Mouse (Mus musculus) urinary bladder, adult 18-20 months (tissue): ENCODE results near the gene Tpk1.
"Not testable (repeated sequence)": the region's sequence is repeated elsewhere in the genome, so short reads cannot be mapped to it uniquely, and the experiment has no call there.

Experiments used
- DNase-seq, 2 experiments: peaks; one replicate each; pipeline ENCODE4 v3.0.0; 2022; ENCODE audit warnings: low spot score in 2 of 2, mixed read lengths in 2 of 2

Tpk1 gene

DNA sequence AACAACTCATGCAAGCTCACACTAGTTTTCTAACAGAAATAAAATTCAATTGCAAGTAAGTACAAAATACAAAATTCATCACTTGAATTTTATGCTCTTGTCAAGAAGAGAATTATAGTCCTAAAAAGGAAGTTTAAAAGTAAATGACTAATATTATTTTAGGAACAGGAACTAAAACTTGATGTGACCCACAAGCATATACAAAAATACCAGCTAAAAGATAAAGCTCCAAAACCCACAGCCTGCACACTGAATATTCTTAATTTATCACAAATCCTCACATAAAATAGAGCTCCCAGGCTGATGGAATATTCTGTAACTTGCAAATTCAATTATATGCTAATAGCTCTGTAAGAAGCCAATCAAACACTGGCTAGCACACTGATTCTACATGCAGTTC, 25.5 kb downstream of the Tpk1 start:
- DNase-seq = no peak

DNA sequence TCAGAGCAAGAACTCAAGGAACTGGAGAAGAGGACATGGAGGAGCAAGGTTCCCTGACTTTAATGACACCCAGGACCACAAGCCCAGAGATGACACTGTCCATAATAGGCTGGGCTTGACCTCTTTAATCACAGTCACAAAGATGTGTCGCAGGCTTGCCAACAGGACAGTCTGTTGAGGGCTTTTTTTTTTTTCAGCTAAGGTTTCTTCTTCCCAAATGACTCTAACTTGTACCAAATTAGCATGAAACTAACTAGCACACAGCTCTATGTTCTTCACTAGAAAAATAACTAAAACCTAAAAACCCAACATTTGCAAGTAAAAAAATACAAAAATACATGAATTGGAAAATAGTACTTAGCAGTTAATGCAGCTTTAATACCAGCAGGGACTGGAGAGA, 27.2 kb downstream of the Tpk1 start:
- DNase-seq = no peak

DNA sequence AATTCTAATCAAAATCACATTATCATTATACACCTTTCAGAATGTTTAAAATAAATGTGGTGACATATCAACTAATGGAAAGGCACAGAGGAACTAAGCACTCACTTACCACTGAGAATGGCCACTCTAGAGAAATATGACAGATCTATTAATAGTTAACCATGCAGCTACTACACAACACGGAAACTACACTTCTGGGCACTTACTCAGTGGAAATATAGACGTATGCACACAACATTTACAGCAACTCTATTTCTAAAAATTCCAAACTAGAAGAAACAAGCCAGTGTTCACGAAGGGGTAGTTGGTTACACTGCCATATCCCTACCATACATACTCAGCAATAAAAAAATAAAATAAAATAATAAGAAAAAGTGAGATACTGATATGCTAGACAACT, 28.0 kb downstream of the Tpk1 start:
- no peak for DNase-seq

- no peak for DNase-seq
Observed at GRCm38 (mm10) chr6:43636980-43637638, 29.0 kb downstream of the Tpk1 start.

DNA sequence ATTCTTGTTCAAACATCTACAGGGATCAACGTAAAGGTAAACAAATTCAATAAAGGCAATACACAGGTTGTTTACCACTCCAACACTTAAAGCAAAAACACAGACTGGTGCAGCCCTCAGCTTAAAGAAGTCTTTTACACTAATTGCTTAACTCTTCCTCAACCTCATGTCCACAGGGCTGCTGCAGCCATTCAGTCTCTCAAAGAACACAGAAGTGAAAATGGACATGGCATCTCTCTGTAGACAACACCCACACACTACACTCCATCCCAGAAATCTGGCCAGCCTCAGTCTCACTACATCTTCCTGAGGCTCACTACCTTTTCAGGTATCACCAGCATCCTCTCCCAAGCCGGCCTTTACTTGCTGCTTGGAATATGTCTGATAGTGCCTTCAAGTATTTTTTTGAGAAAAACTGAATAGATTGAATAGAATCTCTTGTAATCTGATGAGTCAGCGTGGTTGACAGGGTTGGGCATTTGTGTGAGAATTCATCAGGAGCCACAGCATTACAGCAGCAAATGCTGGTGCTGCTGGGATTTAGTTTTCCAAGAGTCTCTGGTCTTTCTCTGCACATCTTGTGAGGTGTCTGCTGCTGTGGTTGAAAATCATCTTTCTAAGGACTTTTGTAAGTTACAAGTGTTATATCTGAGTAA, 32.6 kb downstream of the Tpk1 start:
- DNase-seq = no peak

DNA sequence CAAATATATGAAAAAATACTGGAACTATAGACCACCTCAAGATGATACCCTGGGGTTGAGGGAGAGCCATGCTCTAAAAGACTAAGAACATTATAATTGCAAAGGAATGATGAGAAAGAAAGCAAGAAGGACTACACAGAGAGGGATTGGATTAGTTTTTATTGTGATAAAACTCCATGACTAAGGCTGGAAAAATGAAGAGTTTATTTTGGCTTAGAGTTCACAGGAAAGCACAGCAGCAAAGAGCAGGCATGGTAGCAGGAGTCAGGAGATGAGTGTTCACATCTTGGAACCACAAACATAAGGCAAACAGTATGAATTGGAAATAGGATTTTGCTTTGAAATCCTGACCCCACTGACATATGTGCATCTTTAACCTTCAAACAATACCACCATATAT, 33.2 kb downstream of the Tpk1 start:
- DNase-seq = no peak

DNA sequence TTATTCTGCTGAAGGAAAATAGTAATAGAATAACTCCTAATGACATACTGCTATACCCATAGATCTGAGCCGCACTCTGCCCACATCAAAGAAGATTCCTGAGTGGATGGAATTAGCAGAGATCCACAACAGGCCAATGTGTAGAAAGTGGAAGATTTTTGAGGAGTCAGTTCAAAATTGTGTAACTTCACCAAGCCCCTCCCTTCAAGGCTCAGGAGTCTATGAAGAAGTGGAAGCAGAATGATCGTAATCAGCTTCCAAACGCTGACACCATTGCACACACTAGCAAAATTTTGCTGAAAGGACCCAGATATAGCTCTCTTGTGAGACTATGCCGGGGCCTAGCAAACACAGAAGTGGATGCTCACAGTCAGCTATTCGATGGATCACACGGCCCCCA, 42.6 kb downstream of the Tpk1 start:
- DNase-seq = not testable (repeated sequence)

DNA sequence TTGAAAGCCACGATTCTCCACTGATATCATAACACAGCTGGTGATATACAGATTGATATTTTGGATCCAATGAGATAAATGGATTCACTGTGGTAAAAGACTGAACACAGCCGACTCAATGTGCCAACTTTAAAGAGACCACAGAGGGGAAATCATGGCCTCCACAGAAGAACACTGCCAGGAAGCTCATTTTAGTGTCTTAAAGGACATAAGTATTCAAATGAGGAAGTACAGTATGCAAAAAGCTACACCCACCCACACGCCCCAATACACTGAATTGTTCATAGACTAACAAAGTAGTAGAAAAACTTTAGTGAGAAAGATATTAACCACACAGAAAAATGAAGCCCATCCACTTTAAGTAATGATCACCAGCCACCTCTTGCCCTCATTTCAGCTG, 46.8 kb downstream of the Tpk1 start:
- no peak for DNase-seq

GRCm38 (mm10) chr6:43611770-43612169, 54.3 kb downstream of the Tpk1 start:
- no peak for DNase-seq

- no peak for DNase-seq
Observed at GRCm38 (mm10) chr6:43590841-43591541, 75.1 kb downstream of the Tpk1 start.

- DNase-seq = no peak
Observed at GRCm38 (mm10) chr6:43585274-43585673, 80.8 kb downstream of the Tpk1 start.

- no peak for DNase-seq
Observed at GRCm38 (mm10) chr6:43581809-43582208, 84.3 kb downstream of the Tpk1 start.

DNA sequence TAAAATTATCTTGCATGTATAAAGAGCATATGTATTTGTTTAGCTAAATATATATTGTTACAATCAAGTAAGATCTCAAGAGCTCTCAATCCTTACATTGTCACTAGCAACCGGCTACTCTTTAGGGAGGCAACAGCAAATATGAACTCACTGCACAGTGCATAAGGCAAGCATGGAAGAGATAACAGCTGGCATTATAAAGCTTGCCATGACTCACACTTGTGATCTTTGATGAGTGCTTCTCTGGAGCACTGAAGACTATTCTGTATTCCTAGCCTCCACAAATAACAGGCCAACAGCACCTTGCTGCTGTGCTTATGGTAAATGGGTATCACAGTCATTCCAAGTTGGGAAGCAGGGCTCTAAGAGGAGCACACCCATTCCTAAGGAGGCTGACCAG, 98.2 kb downstream of the Tpk1 start:
- DNase-seq = no peak

GRCm38 (mm10) chr6:43562474-43562873, 103.6 kb downstream of the Tpk1 start:
- no peak for DNase-seq

- DNase-seq = no peak
Observed at GRCm38 (mm10) chr6:43551410-43551809, 114.7 kb downstream of the Tpk1 start.

DNA sequence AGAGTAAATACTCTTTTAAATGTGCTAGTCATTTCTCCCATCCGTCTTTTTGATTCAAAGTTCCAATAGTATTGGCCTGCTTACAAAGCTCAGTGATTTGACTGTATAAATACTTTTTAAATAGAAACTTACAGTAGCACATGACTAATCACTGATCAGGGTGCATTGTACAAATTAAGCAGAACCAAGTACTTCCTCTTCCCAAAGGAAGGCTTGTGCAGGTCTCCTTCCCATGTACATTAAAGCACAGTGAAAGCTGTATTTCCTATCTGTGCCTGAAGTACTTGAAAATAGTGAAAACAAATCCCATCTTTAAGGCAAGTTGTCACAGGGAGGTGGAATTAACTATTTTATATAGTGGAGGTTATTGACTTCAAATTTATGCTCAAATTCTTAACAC, 119.5 kb downstream of the Tpk1 start:
- no peak for DNase-seq

- DNase-seq = no peak
Observed at GRCm38 (mm10) chr6:43537252-43537870, 128.7 kb downstream of the Tpk1 start.

- DNase-seq = no peak
Observed at GRCm38 (mm10) chr6:43535459-43535858, 130.6 kb downstream of the Tpk1 start.

- DNase-seq = no peak
Observed at GRCm38 (mm10) chr6:43533323-43533722, 132.8 kb downstream of the Tpk1 start.

DNA sequence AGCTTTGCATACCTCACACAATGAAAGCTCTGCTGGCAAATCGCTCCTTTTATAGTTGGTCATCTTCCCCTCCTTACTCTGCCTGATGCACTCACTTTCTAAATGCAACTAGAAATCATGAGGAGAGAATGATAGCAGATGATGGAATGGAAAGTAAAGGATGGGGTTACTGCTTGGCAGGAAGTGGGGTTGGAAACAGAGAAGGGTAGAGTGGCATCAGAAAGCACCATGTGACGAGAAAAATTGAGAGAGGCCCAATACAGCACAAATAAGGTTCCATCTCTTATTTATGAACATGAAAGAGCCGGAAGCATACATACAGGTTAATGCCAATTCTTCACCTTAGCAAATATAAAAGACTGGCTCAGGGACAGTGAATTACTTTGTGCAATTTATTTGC, 133.3 kb downstream of the Tpk1 start:
- no peak for DNase-seq

GRCm38 (mm10) chr6:43531996-43532395, 134.1 kb downstream of the Tpk1 start:
- no peak for DNase-seq

DNA sequence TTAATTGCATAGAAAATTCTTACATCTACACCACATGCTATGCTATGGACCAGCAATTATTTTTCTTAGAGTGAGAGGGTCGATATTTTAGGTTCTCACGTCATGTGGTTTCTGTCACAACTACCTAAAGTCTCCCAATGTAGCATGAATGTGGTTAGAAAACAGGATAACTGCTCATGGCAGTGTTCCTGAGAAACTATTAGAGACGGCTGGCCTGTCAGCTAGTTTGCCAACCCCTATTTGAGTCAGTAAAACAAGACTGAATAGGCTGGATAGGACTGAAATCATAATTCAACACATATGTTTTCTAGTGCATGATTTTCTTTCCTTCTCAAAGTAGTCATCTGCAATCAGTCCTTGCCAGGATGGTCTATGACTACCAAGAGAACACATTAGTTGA, 137.1 kb downstream of the Tpk1 start:
- no peak for DNase-seq

- no peak for DNase-seq
Observed at GRCm38 (mm10) chr6:43525028-43525427, 141.1 kb downstream of the Tpk1 start.
